Mouse (Mus musculus): ENCODE results near the gene Adamtsl2.

Gene Adamtsl2

DNA sequence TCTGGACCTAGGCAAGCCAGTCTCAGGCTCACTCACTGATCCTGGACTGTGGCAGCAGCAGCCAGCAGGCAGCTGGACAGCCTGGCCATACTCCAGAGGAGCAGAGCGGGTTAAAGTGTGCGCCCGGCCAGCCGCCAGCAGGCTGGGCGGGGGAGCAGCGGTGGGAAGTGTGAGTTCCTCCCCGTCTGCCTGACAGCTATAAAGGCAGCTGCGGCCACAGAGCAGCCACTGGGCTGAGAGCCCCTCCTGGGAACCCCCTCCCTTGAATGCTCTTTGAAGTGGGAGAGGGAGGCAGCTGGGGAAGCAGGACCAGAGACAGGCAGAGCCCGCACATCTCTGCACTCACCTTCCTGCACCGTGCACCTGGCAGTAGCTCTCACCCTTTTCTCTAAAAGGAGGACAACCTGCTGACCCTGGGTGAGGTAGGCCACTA lies at the start of gene Adamtsl2:
Gene Adamtsl2, plus strand, starts transcription at position 228 of the 433 bp plus-strand sequence.
- peak; percentile 68 to 78 for DNase-seq (ENCODE audit: inconsistent age in 2 of 2, low spot score in 1 of 2)

DNA sequence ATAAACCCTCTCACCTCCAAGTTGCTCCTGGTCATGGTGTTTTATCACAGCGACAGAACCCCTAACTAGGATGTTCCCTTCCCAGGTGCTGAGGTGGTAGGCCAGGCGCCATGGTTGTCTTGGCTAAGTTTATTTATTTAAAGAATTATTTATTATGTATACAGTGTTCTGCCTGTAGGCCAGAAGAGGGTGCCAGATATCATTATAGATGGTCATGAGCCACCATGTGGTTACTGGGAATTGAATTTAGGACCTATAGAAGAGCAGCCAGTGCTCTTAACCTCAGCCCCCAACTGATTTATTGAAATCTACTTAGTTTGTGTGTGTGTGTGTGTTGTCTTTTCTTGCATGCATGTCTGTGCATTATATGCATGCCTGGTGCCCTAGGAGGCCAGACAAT lies 46.8 kb upstream of the Adamtsl2 start:
- no peak for DNase-seq (ENCODE audit: inconsistent age in 2 of 2, low spot score in 1 of 2)

DNA sequence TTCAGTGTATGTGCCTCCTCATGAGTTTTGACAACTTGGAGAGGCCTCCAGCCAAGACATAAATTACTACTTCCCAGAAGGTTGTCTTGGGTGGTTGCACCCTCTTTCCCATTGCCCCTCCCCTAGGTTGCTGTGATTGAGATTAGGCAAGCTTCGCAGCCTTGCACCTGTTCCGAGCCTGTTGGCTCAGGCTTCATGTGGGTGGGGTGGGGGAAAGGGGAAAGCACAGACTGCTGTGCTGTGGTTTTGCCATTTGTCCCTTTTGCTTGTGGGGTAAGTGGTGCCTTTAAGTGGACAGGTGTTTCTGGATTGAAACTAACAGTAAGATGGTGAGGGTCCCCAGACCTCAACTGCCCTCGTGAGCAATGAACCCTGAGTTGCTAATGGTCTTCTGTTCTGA lies 43.2 kb upstream of the Adamtsl2 start:
- no peak for DNase-seq (ENCODE audit: inconsistent age in 2 of 2, low spot score in 1 of 2)

DNA sequence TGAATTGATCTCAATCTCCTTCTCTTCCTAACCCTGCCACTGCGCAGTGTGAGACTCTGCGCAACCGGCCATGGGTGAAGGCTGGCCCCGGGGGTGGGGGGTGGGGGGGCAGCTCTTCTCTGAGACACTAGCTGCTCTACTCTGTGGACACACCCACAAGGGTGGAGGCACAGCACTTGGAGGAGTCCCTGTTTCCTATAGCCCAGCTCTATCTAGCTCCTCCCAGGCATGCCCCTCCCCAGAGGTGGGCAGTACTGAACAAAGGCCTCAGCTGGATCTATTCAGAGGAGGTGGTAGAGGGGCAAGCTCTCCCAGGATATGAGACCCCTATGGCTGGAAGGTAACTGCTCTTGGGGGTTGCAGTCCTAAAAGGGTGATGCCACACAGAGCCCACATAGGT lies 42.2 kb upstream of the Adamtsl2 start:
- no peak for DNase-seq (ENCODE audit: inconsistent age in 2 of 2, low spot score in 1 of 2)

DNA sequence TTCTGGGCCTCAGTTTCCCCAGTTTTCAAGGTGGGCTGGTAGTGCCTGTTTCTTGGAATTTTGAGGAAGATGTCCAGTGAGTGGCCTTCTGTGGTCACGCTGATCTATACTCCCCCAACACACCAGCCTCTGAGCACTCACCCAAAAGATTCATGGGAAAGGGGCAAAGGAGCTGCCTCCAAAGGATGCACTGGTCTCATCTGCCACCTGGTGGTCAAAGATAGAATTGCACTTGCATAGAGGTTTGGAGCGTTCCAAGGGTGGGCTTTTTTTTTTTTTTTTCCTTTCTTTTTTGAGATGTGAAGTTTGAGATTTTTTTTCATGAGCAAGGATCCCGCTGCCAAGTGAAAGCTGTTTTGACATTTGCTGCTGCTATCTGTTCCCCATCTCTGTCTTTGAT lies 40.6 kb upstream of the Adamtsl2 start:
- DNase-seq (ENCODE audit: inconsistent age in 2 of 2, low spot score in 1 of 2), result peak; percentile 49 to 87

DNA sequence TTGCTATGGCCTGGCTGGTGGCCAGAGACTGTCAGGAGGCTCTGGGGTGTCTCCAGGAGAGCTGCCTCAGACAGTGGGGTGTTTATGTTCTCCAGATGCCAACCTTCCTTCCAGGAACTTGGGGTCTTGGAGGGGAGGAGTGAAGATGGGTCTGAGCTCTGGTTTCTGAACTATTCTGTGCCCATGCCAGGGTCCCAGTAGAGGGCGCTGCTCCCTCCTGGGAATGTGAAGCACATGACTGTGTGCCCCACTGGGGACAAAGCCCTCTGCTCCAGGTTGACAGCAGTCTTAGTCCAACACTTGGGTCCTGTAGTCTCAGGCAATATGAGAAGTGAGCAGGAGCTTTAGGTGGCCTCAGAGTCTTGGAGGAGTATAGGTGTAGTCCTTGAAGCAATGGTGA lies 39.9 kb upstream of the Adamtsl2 start:
- DNase-seq (ENCODE audit: inconsistent age in 2 of 2, low spot score in 1 of 2), result no peak

DNA sequence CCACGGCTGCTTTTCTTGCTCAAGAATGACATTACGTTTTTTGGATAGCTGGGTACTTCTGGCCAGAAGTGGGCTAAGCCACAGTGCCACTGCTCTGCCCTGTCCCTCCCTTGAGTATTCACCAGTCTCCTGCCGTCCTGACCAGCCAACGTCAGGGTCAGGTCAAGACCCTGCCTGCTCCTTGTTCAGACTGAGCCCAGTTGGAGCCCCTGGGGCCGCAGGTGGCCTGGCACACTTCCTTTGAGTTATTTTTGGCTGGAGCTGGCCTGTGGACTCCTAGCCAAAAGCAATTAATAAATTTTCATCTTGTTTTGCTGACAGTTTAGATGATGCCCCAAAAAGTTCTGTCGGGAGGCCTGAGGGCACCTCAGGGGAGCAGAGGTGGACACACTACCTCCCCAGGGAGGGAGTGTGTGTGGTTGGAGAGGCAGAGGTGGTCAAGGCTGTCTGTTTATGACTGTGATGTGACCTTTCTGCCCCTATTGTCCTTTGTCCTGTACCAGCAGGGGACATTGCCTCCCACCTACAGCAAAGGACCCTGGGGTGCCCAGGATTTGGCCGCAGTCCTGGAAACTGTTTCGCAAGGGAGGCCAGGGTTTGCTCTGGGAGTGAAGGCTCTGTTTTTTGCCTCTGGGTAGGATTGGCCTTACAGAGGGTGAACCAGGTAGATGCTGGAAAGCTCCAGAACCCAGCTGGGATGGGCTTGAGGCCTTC lies 36.9 kb upstream of the Adamtsl2 start:
- peak in 1 of 2 experiments; percentile 62 for DNase-seq (ENCODE audit: inconsistent age in 2 of 2, low spot score in 1 of 2)

DNA sequence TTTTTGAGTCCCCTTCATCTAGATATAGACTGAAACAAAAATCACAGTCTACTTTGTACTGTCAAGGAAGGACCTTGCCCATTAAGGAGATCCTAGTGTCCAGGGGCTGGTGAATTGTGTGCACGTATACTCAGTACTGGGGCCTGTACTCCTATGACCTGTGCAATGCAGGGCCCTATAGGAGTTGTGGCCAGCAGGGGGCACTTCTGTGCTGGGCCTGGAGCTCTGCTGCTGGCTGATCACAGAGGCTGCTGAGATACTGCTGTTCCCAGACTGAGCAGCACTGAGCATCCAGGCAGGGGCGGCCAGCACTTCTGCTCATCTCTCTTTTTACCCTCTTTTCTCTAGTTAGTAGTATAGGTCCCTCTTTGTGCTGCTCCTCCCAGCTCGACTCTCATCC lies 35.7 kb upstream of the Adamtsl2 start:
- DNase-seq (ENCODE audit: inconsistent age in 2 of 2, low spot score in 1 of 2), result peak; percentile 77 to 91

DNA sequence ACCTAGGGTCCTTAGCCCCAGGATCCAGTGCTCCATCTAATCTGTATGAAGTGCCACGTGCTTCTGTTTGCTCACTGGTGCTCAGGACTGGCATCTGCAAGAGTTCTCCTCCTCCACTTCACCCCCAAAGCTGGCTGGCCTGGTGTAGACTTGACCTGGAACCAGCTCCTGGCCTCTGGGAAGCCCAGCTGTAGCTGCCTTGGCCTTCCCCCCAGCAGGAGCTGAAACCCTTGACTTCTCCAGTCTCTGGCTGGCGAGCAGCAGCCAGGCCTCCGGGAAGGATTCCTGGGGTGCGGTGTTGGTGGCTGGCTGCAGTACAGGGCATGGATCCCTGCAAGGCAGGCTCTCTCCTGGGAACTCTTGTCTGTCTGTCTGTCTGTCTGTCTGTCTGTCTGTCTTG lies 35.0 kb upstream of the Adamtsl2 start:
- no peak for DNase-seq (ENCODE audit: inconsistent age in 2 of 2, low spot score in 1 of 2)

DNA sequence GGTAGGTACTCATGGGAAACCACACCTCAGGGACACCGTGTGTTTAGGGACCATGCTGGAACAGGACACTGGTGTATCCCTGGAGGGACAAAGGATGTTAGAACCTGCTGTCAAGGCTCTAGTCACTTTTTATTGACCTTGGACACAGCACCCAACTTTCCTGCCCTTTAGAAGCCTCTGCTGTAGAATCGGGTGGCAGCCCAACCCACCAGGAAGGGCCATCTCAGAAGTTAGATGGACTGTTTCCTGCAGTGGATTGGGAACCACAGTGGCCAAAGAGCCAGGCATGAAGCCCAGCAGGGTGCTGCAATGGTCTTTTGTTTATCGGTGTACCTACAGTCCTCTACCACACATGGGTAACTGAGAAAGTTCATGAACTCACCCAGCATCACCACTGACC lies 34.5 kb upstream of the Adamtsl2 start:
- no peak for DNase-seq (ENCODE audit: inconsistent age in 2 of 2, low spot score in 1 of 2)

DNA sequence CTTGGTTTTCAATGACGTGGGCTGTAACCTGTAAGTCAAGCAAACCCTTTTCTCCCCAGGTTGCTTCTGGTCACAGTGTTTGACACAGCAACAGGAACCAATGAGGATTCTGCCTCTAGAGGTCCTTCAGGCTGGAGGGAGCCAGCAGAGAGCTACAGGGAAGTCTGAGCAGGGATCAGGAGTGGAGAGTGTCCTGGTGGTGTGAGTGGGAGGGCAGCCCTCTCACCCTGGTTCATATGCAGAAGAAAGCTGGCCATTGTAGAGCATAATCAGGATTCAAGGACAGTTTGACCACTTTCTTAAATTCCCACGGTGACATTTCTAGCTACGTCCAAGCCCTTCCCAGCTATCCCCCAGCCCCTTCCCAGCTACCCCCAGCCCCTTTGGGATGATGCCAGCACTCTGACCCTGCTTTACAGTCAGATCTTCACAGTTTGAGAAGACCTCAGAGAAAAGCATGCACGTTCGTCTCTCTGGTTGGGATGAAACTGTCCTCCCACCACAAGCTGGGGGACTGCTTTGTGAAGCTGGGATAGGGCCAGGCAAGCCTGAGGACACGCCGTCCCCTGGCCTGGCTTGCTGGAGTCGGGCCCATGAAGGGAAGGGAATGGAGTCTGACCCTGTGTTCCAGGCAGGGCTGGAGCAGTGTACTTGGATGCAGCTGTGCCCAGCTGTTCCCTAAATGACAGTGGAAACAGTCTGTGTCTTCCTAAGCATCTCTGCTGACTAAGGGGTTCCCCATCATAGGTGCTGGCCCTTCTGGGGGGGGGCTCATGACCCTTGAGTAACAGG lies 33.0 kb upstream of the Adamtsl2 start:
- DNase-seq (ENCODE audit: inconsistent age in 2 of 2, low spot score in 1 of 2), result peak; percentile 35 to 45

DNA sequence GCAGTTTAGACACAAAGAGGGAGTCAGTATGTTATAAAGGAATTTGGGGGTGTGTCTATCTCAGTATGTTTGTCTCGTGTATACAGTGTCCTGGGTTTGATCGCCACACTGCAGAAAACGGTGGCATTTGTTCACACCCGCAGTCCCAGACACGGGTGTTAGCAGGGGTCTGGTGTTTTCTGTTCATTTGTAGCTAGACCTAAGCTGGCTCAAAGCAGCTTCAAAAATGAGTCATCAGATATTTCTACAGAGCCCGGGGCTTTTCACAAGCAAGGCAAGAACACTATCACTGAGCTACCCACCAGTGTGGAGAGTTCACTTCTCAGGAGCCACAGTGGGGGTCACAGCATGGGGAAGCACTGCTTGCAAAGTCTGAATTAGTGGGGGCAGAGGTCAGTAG lies 29.8 kb upstream of the Adamtsl2 start:
- DNase-seq (ENCODE audit: inconsistent age in 2 of 2, low spot score in 1 of 2), result peak in 1 of 2 experiments; percentile 14

DNA sequence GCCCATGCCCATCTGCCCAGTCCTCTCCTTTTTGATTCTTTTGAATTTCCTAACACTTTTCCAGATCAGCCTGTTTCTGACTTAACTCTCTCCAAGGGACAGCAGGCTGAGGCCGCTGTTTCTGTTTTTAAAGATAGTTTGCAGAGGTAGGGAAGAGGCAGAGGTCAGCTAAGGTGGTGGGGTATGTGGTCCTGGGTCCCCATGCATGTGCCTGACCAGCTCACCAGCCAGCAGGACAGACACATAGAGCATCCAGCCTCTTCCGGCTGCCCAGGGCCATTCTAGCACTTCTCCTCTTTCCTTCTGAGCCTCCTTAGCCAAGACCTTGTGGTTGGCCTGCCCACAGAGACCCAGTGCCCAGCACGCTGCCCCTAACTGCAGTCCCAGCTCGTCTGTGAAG lies 20.9 kb upstream of the Adamtsl2 start:
- no peak for DNase-seq (ENCODE audit: inconsistent age in 2 of 2, low spot score in 1 of 2)

DNA sequence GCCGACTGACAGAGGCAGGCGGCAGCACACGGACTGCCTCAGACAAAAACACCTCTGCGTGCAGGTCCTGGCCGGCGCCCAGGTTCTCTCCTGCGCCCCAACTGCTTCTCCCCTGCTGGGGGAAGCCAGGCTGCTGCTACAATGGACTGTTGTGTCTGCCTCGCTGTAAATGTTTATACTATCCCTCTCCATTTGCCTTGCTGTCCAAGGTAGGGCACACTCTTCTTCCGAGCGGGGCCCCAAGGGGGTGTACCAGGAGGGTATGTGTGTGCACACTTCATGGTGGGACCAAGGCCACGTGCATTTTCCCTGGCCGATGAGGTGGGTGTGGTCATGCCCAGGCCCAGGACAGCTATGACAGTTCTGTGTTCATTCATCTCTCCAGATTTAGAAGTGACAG lies 20.4 kb upstream of the Adamtsl2 start:
- DNase-seq (ENCODE audit: inconsistent age in 2 of 2, low spot score in 1 of 2), result no peak

DNA sequence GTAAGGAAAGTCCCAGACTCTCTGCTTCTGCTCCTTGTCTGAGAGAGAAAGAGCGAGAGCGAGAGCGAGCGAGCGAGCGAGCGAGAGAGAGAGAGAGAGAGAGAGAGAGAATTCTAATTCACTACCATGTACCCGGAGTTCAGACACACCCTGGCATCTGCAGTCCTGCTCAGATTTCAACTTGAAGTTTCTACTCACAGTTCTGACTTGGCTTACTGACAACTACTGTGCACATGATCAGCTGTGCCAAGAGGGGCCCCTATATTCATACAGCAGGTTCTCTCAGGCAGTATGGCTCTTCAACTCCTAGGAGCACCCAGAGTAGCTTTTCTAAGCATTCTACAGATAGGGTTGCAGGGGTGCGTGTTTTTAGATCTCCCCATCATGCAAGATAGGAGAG lies 20.0 kb upstream of the Adamtsl2 start:
- no peak for DNase-seq (ENCODE audit: inconsistent age in 2 of 2, low spot score in 1 of 2)

DNA sequence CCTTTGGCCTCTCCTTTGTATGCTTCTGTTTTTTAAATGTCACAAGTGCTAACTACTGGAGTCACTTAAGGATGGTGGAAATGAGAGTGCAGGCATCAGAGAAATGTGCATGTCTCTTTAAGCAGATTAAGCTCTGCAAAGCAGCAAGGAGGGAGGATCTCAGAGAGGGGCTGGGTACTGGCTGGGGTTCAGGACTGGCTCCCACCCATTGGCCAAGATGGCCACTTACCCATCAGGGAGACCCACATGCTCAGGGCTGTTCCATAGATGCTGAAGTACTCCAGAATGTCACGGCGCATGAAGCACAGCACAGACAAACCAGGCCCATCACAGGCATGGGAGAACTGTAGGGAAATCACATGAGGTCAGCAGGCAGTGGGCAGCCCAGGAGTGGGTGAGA lies 12.1 kb upstream of the Adamtsl2 start:
- no peak for DNase-seq (ENCODE audit: inconsistent age in 2 of 2, low spot score in 1 of 2)

DNA sequence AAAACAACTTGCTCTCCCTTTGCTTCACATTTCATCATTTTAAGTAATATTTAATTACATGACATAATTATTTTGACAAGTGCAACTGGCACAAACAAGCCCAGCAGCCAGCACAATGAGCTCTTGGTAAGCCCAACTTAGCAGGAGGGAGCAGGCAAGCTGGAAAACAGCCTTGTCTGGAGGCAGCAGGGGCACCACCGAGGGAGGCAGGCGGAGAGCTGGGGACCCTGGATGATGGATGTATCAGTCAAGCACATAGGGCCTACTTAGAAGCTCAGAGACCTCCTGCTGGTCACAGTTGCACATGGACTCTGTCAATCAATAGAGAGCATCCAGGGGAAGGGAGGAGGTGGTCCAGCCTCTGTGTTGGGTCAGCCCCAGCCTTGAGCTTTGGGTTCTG lies 11.2 kb upstream of the Adamtsl2 start:
- no peak for DNase-seq (ENCODE audit: inconsistent age in 2 of 2, low spot score in 1 of 2)

DNA sequence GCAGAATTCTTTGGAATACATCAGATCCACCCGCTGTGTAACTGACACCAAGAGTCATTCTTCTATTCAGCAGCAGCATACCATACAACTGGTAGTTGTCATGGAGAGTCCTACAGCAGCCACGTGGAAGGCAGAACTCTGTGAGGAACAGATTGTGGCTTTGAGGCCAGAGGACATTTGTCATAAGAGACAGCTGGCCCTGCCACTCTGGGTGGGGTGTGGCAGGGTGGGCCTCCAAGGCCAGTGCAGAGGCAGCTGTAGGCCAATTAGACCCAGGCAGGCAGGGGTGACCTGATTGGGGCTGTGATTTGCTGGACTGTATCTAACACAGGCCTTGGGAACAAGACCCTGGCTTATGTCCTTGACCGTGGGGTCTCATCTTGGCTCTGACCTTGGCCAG lies 9.5 kb upstream of the Adamtsl2 start:
- peak in 1 of 2 experiments; percentile 16 for DNase-seq (ENCODE audit: inconsistent age in 2 of 2, low spot score in 1 of 2)

DNA sequence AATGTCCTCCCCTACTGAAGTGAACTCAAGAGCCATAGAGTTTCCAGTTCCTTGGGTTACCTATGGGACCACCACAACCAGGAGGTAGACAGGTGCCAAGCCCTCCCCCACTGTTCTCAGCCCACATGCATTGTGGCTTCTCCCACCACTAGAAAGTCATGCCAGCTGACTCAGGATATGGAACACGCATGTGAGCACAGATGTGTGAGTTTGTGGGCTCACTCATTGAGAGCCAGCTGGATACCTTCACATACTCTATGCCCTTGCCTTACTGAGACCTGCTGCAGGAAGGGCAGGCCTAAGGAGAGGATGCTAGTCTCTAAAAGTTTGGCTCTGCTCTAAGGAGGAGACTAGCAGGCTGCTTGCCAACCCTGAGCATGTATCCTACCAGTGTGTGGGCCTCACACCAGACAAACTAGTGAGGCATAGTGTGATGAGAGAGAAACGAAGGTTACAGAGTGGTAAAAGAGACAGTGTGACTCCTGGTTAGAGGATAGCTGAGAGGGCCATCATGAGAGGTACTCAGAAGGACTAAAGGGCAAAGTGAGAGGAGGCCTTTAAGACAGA lies 8.8 kb upstream of the Adamtsl2 start:
- DNase-seq (ENCODE audit: inconsistent age in 2 of 2, low spot score in 1 of 2), result no peak

DNA sequence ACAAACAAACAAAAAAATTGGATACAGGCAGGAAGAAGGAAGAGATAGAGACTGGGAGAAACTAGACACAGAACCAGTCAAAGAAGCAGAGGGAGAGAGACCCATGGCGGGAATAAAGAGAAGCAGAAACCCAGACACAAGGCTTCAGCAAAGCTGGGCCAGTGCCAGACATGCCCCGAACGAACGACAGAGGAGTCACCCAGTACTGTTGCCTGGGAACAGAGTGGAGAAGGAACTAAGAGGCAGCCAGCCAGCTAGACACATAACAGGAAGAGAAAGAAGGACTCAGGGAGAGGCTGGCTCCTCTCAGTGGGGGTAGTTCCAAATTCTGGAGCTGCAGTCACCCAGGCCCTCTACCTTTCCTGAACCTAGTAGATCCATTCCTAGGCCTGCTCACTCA lies 8.0 kb upstream of the Adamtsl2 start:
- peak; percentile 81 to 84 for DNase-seq (ENCODE audit: inconsistent age in 2 of 2, low spot score in 1 of 2)

DNA sequence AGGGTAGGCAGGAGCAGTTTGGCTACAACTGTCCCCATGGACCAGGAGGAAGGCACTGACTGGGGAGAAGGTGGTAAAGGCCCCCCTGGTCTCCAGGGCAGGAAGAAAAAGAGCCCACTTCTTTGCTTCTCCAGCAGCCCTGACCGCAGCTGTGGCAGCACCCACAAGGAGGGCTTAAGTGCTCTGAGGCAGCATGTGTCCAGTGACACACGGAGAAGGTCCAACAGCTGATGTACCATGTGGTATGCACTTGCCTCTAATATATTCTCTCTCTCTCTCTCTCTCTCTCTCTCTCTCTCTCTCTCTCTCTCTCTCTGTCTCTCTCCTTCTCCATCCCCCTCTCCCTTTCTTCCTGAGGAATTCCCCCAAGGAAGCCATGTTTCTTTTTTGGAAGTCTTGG lies 7.2 kb upstream of the Adamtsl2 start, which contains the start of gene Mymk:
Gene Mymk, minus strand, starts transcription at position 202 of the 400 bp plus-strand sequence.
- DNase-seq (ENCODE audit: inconsistent age in 2 of 2, low spot score in 1 of 2), result no peak

DNA sequence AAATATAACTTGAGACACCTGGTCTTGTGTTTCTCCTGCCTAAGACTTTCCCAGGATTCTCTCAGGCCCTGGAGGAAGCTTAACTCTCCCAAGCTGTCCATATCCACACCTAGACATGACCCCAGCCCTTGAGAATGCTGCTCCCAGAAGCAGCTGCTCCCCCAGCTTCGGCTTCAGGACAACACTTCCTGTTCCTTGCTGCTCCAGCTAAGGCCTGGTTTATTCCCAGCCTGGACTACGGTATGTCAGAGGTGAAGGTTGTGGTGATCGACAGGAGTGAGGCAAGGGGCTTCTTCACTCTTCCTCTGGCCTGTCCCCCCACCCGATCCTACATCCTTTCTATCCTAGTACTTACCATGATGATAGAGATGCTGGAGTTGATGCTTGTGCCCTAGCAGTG lies 5.8 kb upstream of the Adamtsl2 start:
- no peak for DNase-seq (ENCODE audit: inconsistent age in 2 of 2, low spot score in 1 of 2)
